Mouse (Mus musculus): ENCODE results near the gene Dock8. TPM values are rescaled to one million over a fixed set of nuclear protein-coding genes. Genes with fewer than 3 reads are reported as not detected.

Gene Dock8
- 262 TPM for total RNA-seq (2023)

DNA sequence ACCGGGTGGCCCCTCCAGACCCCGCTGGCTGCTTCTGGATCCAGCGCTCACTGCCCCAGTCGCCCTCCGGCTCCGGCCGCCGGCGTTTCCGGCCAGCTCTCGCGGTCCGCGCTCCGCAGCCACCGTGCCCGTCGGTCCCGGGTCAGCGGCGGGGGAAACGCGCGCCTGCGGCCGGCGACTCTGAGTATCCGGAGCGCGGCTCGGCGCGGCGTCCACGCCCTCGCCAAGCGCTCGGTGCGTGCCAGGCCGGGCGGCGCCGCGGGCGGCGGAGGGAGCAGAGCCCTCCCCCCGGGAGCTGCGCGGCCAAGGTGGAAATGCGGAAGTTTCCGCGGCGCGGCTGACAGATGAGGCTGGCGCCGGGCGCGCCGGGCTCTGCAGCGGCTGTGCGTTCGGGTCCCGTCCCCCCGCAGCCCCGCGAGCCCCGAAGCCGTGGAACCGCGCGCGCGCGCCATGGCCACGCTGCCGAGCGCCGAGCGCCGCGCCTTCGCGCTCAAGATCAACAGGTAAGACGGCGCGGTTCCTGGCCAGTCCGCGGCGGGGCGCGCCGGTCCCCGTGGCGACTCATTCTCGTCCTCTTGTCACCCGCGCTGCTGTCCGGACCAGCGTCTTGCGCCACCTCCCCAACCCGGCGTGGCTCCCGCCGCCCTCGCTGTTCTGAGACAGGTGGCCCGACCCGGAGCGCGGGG is at the start of gene Dock8:
Gene Dock8, plus strand, starts transcription at position 334 of the 686 bp plus-strand sequence.

DNA sequence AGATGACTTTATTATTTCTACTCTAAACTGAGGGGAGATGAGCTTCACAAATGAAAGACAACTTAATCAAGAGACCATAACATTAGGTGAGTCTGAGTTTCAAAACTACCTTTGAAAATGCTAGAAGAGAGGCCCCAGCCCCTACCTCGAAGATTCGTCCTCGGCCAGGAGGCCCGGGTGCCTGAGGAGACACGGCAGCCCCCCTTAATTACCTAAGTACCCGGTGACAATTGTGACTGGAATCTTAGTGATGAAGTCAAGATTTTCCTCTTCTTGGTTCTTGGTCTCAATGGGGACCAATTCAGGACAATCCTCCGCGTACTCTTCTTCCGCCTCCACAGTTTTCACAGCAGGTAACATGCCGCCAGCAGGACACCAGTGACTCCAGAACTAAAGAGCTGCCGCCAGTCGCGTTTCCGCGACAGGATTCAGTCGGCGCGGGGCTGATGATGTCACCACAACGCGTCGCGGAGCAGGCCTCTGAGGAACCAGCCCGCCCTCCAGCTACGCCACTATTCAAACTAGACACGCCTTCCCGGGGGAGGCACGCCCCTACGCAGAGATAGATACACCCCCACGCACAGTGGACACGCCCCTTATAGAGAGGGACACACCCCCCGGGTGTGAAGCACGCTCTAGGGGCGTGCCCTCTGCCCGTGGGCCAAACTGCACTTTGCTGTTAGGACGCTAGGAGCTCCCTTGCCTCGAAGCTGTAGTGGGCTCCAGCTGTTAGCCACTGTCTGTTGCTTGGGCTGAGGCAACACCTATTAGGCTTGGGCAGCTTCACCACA is 38.0 kb upstream of the Dock8 start, which contains the start of gene Cbwd1:
Gene Cbwd1, minus strand, starts transcription at position 439 of the 791 bp plus-strand sequence.

DNA sequence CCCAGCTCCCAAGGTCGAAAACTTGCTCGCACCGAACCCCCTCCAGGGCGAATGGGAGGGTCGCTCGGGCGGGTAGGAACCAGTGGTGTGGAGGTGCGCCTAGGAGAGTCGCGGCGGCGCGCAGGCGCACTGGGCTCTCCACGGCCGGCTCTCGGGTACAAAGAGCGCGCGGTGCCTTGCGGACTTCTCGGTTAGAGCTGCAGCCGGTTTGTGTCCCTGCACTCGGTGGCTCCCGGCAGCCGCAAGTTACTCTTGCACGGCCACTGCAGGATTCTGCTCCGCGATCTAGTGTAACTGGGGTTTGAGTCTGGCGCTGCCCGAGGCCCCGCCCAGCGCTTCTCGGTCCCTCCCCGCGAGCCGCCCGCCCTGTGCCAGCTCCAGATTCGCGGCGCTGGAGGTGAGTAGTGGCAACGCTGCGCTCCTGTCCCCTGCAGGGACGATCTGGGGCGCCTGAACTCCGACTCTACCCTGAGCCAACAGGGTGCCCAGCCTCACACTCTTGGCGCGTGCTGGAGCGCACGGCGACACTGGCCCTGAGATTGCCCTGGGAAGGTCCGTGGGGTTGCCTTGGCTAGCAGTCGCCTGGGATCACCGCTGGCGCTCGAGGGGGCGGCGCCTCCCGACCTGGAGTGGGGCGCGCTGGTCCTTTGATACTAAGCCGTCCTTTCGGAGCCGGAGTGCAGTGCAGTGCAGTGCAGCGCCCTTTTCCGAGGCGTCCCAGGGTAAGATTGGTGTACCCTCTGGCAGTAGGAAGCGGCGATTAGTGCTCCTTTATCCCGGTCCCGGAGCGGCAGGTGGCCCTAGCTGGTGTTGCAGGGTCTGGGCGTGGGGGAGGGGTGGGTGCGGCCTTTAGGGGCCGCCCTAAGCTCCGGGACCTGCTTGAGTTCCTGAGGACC is 237.5 kb downstream of the Dock8 start, which contains the start of gene Kank1:
Gene Kank1, plus strand, starts transcription at position 380 of the 896 bp plus-strand sequence.

Other genes with a start within 250 kb of the Dock8 start
- gene Pgm5, start 137.7 kb upstream of the Dock8 start, total RNA-seq (2023): not detected
- gene Gm10053, start 123.8 kb upstream of the Dock8 start, total RNA-seq (2023): 43.5 TPM
- gene Foxd4, start 98.3 kb upstream of the Dock8 start, total RNA-seq (2023): not detected
- 8.8 TPM for gene Cbwd1, start 37.9 kb upstream of the Dock8 start, total RNA-seq (2023)
- 0.56 TPM for gene Kank1, start 237.4 kb downstream of the Dock8 start, total RNA-seq (2023)